Mouse (Mus musculus): ENCODE data around the gene Txndc15.
"Not testable (repeated sequence)": the region's sequence is repeated elsewhere in the genome, so short reads cannot be mapped to it uniquely, and the experiment has no call there.

Txndc15 gene

DNA sequence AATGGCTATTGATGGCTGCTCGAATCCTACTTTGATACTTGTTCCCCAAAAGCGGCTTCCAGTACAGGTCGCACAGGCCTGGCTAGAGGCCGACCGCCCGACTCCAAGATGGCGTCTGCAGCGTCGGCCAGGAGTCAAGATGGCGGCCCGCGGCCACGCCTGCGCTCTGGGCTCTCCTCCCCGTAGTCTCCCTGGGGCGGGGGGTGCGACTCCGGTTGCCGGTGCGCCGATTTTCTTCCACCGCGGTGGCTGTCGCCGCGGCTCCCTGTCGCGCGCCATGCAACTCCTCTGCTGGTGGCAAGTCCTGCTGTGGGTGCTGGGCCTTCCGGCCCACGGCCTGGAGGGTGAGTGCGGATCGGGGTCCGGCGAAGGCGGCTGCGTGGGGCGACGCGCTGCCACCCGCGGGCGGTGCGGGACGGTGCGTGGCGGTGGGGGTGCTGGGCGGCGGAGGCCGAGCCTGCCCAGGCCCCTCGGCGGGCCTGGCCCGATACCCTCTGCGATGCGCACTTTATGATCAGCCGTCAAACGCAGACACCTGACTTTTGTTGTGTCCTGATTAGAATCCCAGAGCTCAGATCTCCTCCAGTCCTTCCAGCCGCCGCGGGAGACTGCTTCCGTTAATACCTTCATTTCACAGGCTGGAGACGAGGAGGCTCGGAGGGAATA is at the start of gene Txndc15:
Gene Txndc15 (plus strand): TSS at position 150 of the 666 bp plus-strand sequence.
- DNase-seq (ENCODE audit: low spot score in 2 of 2): peak; percentile 79 to 83

DNA sequence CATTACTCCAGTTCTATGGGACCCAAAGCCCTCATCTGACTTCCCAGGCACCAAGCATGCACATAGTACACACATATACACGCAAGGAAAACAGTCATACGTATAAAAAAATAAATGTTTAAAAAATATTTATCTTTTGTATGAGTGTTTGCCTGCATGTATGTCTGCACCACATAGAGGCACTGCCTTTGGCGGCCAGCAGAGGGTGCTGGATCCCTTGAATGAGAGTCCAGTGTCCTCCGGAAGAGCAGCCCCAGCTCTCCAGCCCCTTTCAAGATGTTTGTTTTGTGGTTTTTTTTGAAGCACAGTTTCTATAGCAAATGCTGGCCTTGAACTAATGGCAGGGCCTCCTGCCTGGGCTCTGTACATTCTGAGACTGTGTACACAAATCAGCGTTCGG is 45.9 kb upstream of the Txndc15 start:
- peak in 1 of 2 experiments; percentile 42 for DNase-seq (ENCODE audit: low spot score in 2 of 2)

DNA sequence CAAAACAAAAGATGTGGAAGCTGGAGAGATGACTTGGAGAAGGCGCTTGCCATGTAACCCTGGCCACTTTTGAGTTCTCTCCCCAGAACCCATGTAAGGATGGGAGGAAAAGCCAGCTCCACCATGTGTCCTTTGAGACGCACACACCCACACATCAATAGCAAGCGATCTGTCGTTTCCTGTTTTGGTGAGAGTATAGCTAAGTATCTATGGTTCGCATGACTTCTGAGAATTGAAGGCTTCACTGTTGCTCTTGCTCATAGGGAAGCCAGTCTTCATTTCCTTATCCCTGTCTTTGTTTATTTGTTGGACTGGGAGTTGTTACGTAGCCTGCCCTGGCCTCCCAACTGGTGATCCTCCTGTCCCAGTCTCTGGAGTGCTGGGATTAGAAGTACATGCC is 41.7 kb upstream of the Txndc15 start:
- no peak for DNase-seq (ENCODE audit: low spot score in 2 of 2)

DNA sequence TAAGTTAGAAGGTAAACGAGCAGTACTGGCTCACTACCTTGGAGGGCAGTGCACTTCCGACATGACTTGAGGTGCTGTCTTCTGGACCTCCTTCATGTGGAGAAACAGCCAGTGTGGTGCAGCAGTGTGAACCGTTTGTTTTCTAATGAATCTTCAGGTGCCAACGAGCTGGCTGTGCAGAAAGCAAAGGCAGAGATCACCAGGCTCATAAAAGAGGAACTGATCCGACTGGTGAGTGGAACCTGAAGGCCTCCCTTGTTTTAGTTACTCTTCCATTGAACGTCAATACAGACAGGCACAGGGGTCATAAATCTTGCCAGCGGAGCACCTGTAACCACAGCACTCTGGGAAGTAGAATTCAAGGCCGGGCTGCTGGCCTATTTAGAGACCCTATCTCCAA is 37.1 kb upstream of the Txndc15 start:
- DNase-seq (ENCODE audit: low spot score in 2 of 2): no peak

DNA sequence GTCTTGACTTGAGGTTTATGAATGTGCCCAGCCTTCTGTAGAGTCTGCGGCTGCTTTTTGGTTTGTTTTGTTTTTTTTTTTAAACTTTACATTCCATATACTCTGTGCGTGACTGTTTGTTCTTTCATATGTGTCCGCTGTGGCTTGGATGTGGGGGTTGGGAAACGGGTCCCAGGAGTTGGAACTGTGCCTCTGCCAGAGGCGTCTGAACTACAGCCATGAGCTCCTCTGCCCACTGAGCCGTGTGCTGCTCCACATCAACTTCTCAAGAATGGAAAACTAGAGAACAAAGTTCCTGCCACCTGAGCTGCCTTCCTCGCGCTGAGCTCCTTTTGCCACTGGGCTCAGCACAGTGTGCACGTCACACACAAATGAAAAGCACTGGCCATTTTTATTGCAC is 32.2 kb upstream of the Txndc15 start:
- no peak for DNase-seq (ENCODE audit: low spot score in 2 of 2)

DNA sequence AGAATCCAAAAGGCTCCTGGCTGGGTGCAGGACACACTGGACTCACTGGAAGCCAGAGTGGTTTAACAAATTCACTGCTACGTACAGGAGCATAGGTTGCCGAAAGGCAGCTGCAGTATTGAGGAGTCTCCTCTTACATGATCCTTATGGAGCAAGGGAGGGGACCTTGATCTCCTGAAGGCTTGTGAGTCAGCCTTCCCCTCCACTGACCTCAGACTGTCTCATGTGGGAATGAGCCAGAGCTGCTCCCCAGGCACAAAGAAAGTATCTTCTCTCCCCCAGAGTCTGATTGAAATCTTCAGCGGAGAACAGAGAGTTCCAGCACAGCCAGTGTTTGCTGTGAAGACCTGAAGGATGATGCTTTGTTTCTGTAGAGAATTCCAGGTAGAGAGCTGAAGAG is 30.9 kb upstream of the Txndc15 start:
- DNase-seq (ENCODE audit: low spot score in 2 of 2): no peak

DNA sequence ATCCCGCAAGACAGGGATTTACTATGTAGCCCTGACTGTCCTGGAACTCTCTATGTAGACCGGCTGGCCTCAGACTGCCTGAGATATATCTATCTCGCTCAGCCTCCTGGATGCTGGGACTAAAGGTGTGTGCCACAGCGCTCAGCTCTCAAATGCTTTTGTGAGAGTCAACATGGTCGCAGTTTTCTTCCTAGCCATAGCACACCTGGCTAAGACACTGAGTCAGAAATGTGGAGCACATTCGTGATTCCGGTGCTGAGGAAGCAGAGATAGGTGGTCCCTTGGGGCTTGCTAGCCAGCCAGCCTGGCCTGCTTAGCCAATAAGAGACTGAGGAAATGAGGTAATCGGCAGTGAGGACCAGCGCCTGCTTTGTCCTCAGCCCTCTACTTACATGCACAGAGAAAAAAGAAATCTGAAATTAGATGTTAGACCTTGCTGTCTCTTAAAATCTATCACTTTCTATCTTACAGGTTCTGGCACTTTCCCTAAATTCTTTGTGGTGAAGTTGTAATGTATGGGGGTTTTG is 28.3 kb upstream of the Txndc15 start:
- DNase-seq (ENCODE audit: low spot score in 2 of 2): no peak

DNA sequence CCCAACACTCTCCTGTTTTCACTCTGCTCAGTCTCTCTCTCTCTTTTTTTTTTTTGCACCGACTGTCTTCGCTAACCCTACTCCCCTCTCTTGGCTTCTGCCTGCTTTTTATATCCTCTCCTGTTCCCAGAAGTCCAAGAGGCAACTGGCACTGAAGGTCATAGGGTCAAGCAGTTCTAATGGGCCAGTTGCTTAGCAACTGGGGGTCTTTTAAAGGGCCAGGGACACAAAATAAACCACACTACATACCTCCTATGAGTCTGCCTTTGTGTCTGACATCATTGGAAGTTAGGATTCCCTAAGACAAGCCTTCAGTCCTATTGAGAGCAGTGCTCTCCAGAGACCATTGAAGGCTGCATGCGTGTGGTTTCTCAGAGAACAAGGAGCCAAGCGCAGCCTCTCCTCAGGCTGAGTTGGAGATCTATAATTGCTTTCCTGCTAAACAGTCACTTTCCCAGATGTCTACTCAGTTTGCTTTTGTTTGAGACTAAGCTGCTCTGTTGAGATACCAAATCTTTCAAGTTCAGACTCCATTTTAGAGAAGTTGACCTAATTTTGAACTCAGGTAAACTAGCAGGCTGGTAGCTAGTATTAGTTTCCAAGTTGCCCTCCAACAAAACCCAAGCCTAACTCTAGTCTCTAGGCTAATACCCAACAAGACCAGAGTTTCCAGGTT is 26.4 kb upstream of the Txndc15 start:
- DNase-seq (ENCODE audit: low spot score in 2 of 2): no peak

DNA sequence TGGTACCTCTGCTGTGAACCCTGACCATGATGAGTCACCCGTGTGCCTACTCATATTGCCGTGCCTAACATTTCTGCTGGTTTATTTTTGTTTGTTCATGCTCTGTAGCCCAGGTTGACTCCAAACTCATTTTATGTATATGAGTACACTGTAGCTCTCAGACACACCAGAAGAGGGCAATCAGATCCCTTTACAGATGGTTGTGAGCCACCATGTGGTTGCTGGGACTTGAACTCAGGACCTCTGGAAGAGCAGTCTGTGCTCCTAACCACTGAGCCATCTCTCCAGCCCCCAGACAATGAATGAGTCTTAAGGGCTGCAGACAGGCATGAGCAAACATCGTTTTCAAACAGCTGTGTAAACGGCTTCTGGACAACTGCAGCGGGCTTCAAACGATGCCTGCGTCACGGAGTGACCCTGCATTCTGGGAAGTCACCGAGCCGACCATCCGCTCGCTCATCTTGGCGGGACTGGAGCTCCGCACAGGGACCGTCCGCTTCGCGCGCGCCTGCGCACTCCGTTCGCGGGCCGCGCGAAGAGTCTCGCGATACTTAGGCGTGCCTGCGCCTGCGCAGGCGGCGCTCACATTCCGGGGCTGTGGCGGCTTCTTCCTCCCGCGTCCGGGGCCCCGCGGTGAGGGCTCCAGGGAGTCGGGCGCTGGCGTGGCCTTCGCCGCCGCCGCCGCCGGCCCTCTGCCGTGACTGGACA is 21.8 kb upstream of the Txndc15 start, which contains the start of gene B230219D22Rik:
Gene B230219D22Rik (plus strand): TSS at position 590 of the 708 bp plus-strand sequence.
- peak; percentile 83 to 88 for DNase-seq (ENCODE audit: low spot score in 2 of 2)

DNA sequence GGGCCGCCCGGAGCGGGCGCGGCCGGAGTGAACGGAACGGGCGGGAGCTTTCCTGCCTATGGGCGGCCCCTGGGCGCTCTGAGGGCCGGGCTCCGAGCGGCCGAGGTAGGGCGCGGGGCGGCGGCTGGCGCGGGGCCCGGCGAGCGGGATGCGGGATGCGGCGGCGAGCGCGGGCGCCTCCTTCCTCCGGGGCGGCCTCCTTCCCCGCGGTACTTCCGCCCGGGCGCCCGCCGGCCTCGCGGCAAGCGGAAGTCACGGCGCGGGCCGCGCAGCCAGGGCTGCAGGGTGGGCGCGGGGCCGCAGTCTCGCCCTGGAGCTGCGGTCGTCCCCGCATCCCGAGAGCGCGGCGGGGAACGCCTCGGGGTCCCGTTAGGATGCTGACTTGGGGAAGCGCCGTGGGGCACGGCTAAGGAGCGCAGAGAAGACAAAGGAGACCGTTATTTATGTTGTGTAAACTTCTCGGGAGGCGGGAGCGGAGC is 21.2 kb upstream of the Txndc15 start:
- DNase-seq (ENCODE audit: low spot score in 2 of 2): peak in 1 of 2 experiments; percentile 49

DNA sequence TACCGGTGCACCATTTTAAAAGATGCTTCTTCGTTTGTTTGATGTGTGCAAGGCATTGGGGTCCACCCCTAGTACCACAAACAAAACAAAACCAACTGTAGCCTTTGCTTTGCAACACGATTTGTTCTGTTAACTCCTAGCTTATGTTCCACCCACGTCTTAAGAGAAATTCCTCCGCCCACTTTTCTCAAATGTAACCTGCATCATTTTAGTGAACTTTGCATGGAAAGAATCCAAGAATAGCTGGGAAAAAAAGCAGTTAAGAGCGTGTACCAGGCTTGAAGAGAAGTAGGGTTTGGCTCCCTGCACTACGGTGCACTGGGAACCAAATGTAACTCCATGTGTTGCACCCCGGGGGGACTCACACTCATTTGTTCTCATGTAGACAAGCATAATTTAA is 20.3 kb upstream of the Txndc15 start:
- no peak for DNase-seq (ENCODE audit: low spot score in 2 of 2)

DNA sequence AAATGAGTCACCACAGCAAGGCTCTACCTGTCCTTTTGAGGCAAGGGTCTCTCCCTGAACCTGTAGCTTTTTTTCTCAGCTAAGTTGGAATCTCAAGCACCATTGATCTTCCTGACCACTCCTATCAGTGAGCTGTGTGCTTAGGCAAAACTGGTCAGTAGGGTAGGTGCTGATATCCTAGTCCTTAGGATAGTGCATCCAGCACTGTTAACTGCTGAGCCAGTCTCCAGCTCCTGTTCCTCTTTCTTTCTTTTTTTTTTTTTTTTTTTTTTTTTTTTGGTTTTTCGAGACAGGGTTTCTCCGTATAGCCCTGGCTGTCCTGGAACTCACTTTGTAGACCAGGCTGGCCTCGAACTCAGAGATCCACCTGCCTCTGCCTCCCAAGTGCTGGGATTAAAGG is 18.5 kb upstream of the Txndc15 start:
- not testable (repeated sequence) for DNase-seq (ENCODE audit: low spot score in 2 of 2)

DNA sequence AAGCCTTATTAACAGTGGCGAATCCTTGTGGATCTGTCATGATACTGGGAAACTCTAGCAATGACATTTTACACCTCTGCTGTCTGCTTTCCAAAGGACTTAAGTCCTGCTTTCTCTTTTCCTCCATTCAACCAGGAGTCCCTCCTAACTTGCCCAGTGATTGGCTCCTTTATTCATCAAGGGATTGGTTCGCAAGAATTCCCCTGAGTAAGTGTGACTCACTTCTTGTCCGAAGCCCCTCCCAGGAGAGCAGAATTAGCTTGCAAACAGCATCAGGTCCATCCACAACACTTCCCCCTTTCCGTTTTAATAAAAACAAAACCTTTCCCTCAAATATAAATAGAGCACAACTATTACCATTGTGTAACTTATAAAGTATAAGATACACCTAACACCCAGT is 10.1 kb upstream of the Txndc15 start:
- no peak for DNase-seq (ENCODE audit: low spot score in 2 of 2)

DNA sequence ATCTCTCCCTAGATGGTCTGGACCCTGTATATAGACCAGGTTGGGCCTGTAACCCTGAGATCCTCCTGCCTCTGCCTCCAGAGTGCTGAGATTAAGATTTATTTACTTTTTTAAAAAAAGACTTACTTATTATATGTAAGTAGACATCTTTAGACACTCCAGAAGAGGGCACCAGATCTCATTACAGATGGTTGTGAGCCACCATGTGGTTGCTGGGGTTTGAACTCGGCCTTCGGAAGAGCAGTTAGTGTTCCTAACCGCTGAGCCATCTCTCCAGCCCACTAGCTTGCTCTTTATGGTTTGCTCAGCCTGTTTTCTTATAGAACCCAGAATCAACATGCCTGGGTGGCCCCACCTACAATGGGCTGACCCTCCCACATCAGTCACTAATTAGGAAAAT is 1.6 kb upstream of the Txndc15 start:
- no peak for DNase-seq (ENCODE audit: low spot score in 2 of 2)

DNA sequence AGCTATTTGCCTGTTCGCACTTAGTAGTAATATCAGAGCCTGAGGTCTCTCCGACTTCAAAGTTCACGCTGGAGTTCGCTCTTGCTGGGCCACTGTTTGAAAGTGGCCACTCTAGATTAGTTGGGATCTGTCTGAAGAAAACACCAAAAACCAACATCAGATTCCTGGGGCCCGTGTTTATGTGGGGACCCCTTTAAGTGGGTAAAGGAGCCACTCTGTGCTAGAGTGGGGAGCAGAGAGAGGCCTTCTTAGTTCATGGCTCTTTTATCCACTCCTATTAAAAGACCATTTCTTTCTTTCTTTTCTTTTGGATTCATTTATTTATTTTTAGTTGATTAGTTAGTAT is 690 bp downstream of the Txndc15 start:
- no peak for DNase-seq (ENCODE audit: low spot score in 2 of 2)

DNA sequence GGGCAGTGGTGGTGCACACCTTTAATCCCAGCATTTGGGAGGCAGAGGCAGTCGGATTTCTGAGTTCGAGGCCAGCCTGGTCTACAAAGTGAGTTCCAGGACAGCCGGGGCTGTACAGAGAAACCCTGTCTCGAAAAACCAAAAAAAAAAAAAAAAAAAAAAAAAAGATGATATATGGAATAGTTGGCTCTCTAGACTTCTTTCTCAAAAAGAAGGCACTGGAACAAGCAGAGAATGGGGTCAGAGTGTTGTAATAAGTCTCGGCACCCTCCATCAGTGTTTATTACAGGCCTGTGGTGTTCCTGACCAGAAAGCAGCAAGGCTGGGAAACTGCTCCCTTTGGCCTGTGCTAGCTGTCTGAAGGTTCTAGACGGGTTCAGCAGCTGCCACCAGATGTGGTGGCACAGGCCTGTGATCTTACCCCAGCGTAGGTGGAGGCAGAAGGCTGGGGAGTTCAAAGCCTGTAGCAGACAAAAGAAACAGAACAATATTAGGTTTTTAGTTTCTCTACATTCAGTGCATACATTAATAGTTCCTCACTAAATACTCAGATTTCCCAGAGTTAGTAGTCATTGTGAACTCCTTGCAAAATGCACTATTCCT is 1.6 kb downstream of the Txndc15 start:
- no peak for DNase-seq (ENCODE audit: low spot score in 2 of 2)

DNA sequence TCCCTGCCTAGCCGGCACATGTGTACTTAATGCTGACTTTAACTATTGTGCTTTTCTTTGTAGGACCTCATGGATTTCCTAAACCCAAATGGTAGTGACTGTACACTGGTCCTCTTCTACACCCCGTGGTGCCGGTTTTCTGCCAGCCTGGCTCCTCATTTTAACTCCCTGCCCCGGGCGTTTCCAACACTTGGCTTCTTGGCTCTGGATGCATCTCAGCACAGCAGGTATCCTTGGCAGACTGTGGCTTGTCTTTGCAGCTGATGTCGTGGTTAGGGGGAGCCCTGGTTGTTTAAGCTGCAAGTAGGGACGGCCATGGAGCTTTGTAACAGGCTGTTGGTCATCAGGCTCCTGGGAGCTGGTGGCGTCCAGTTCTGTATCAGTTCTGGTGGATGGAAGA is 7.1 kb downstream of the Txndc15 start:
- no peak for DNase-seq (ENCODE audit: low spot score in 2 of 2)

DNA sequence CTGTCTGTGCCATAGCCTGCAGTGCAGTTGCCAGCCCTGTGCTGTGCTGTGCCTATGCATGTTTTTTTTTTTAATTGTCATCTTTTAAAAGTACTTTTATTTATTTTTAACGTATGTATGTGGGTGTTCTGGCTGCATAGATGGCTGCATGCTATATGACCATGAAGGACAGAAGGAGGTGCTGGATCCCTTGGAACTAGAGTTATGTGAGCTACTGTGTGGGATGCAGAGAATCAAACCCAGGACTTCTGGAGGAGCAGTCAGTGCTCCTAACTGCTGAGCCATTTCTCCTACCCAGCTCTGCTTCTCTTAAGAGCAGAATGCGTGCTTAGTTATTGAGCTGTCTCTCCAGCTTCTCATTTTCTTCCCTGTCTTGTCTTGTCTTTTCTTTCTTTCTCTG is 7.5 kb downstream of the Txndc15 start:
- DNase-seq (ENCODE audit: low spot score in 2 of 2): no peak

DNA sequence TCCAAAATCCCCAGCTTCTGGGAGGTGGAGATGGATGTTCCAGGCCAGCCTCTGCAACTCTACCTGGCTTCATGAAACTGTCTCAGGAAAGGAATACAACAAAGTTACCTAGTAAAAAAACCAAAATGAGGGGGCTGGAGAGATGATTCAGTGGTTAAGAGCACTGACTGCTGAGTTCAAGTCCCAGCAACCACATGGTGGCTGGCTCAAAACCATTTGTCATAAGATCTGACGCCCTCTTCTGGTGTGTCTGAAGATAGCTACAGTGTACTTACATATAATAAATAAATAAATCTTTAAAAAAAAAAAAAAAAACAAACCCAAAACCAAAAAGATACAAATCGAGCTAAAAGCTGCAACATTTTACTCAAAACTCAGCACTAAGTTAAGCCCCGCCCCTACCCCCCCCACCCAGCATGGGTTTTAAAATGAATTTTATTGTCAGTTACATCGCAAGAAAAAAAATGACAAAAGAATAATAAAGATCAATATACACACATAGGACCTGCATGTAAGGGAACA is 12.2 kb downstream of the Txndc15 start:
- no peak for DNase-seq (ENCODE audit: low spot score in 2 of 2)

DNA sequence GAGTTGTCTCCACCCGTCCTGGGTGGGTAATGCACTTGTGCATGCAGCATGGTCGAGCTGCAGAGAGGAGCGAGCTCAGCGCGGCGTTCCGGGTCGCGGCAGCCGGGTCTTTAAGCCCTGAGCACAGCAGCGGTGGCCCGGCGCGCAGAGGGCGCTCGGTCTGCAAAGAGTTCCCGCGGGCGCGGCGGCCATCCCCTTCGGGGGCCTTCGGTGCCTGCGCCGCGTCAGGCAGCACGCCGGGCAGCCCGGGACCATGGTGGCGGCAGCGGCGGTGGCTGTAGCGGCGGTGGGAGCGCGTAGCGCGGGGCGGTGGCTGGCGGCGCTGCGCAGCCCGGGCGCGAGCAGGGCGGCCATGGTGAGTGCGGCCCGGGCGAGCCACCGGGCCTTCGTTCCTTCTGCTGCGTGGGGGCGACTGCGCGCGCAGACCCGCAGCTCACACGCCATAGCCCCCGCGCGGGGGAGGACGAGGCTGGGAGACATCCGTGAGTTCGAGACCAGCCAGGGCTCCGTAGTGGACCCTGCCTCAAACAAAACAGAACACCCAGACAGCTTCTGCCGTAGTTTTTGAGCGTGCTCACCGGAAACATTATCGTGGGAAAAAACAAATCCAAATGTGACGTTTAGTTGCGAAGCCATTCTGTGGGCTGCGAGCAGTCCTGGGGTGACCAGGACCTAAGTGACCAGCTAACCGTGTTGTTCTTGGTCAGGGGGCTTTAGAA is 12.8 kb downstream of the Txndc15 start, which contains the start of gene Pcbd2:
Gene Pcbd2 (plus strand): TSS at position 249 of the 719 bp plus-strand sequence.
- DNase-seq (ENCODE audit: low spot score in 2 of 2): peak; percentile 86 to 89

DNA sequence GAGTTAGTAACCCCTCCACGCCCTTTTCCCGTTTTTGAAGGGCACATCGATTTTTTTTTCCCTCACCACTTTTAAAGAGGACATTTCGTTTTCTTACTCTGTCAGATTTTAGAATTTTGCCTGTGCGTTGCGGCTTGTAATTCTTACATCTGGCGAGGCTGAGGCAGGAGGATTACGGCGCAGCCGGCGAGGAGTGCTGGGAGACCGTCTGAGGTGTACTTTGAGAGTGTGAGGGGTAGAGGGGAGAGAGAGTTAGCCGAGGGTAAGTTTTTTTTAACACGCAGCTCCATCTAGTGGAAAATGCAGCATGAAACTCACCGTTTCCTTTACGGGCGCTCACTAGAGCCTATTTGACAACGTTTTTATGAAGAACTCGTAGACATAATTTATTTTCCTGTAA is 13.4 kb downstream of the Txndc15 start:
- DNase-seq (ENCODE audit: low spot score in 2 of 2): peak; percentile 40 to 62
